Mouse (Mus musculus): Measurements from ENCODE around the gene Ccdc39. TPM values are rescaled to one million over a fixed set of nuclear protein-coding genes. Genes with fewer than 3 reads are reported as not detected.

The Ccdc39 gene
- total and polyA plus RNA-seq, 3 experiments: 0.96 to 6.1 TPM; not detected in 1

DNA sequence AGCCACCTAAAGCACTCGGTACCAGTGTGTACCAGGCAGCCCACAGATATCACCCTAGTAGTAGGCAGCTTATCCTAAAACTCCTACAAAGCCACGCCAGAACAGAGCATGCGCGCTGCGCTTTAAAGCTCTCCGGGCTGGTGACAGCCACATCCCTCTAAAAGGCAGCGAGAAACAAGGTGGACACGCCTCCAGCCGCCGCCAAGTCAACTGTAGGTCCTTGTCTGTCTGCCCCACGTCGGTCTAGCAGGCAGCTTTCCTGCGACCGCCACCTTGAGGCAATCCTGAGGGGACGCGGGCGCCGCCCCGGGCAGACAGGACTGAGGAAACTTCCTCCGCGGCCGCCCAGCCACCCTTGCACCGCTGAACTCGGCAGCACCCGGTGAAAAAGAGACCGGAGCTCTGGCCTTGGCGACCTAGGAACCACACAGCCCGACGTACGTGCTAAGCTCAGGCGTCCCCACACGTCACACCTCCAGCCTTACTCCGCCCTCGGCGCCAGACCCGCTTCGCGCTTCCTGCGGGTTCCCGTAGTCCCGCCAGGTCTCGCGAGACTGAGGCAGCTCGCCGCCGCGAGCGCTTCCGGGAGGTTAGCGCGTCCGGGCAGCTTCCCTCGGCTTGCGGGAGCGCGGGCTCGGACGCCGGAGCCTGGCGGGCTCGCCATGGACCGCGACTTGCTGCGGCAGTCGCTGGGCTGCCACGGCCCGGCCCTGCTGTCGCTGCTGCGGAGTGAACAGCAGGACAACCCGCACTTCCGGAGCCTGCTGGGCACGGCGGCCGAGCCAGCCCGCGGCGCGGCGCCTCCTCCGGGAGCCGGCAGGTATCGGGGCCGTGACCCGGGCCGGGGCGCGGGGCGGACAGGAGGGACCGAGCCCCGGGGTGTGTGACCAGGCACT, 44.2 kb downstream of the Ccdc39 start, which contains the start of gene Ttc14:
Ttc14 (plus strand) TSS at position 216 of the 896 bp plus-strand sequence.
- TF ChIP-seq MAZ (IDR thresholded peaks at IDR 0.05; ENCODE audit: low read depth, low read length) (no peak), MXI1 (IDR thresholded peaks at IDR 0.05; ENCODE audit: low read depth, low read length) (0 out of 2 replicates have a peak, but pooled peaks have one; percentile 67), UBTF (IDR thresholded peaks at IDR 0.05; ENCODE audit: borderline replicate concordance, insufficient read depth, low read depth, low read length) (peak; percentile 34; the same call in 1 of the 2 replicates), ETS1 (IDR thresholded peaks at IDR 0.05; ENCODE audit: low read depth, low read length) (peak; percentile 49), CHD2 (IDR thresholded peaks at IDR 0.05; ENCODE audit: low read length) (peak; percentile 98), POLR2A (IDR thresholded peaks at IDR 0.05; ENCODE audit: control insufficient read depth in 1 of 2, insufficient read depth in 1 of 2, low read depth in 1 of 2, low read length in 2 of 2, poor library complexity in 1 of 2) (peak; percentile 81 to 94), POLR2AphosphoS2 (IDR thresholded peaks at IDR 0.05; ENCODE audit: low read length) (peak; percentile 67; the same call in 1 of the 2 replicates), GATA1 (IDR thresholded peaks at IDR 0.05; ENCODE audit: low read depth, low read length) (0 out of 2 replicates have a peak, but pooled peaks have one; percentile 23), BHLHE40 (IDR thresholded peaks at IDR 0.05; ENCODE audit: borderline replicate concordance, low read depth, low read length) (no peak), ZNF384 (IDR thresholded peaks at IDR 0.05; ENCODE audit: low read depth, low read length) (no peak), ZKSCAN1 (IDR thresholded peaks at IDR 0.05; ENCODE audit: low read depth, low read length) (0 out of 2 replicates have a peak, but pooled peaks have one; percentile 9), NELFE (IDR thresholded peaks at IDR 0.05; ENCODE audit: low read depth, low read length) (peak; percentile 88), SIN3A (IDR thresholded peaks at IDR 0.05; ENCODE audit: low read length) (peak; percentile 72), TBP (IDR thresholded peaks at IDR 0.05; ENCODE audit: low read depth, low read length) (peak; percentile 56), ZMIZ1 (IDR thresholded peaks at IDR 0.05; ENCODE audit: low read depth, low read length) (peak; percentile 75), CTCF (IDR thresholded peaks at IDR 0.05 in 2 of 3, conservative IDR thresholded peaks at IDR 0.05 in 1 of 3; ENCODE audit: control insufficient read depth in 1 of 3, insufficient read depth in 1 of 3, low read depth in 2 of 3, low read length in 3 of 3, poor library complexity in 1 of 3, severe bottlenecking in 1 of 3) (no peak), MAX (IDR thresholded peaks at IDR 0.05; ENCODE audit: low read length) (peak; percentile 71), NRF1 (IDR thresholded peaks at IDR 0.05; ENCODE audit: insufficient read depth, low read depth, low read length, poor library complexity, severe bottlenecking) (peak; percentile 78), EP300 (IDR thresholded peaks at IDR 0.05; ENCODE audit: low read depth in 1 of 2, low read length in 2 of 2) (peak; percentile 18 to 30; a peak in 1 of 4 replicates), CHD1 (IDR thresholded peaks at IDR 0.05; ENCODE audit: low read depth, low read length) (no peak), MEF2A (IDR thresholded peaks at IDR 0.05; ENCODE audit: extremely low read depth, insufficient replicate concordance, low read depth, low read length, poor library complexity, severe bottlenecking) (peak; percentile 39; the same call in 1 of the 2 replicates), USF1 (IDR thresholded peaks at IDR 0.05; ENCODE audit: low read depth, low read length) (peak; percentile 18; the same call in 1 of the 2 replicates), ELF1 (IDR thresholded peaks at IDR 0.05; ENCODE audit: low read depth, low read length) (peak; percentile 98), HCFC1 (IDR thresholded peaks at IDR 0.05; ENCODE audit: low read depth, low read length) (peak; percentile 94), SMC3 (IDR thresholded peaks at IDR 0.05; ENCODE audit: low read depth, low read length) (no peak), TCF12 (IDR thresholded peaks at IDR 0.05; ENCODE audit: low read depth, low read length) (peak; percentile 50)
- peak within 1 kb of the TSS; percentile 84 for H3K27ac ChIP-seq (ENCODE audit: control insufficient read depth, low read depth, low read length)

More for the DNA sequence above, 44.2 kb downstream of the Ccdc39 start, which contains the start of gene Ttc14:
- Histone ChIP-seq H3K36me3 (ENCODE audit: control insufficient read depth in 1 of 2, insufficient read depth in 2 of 2, low read length in 2 of 2) (peaks cover 13 to 18% of the 10 kb centered on the region in 2 experiments), H3K27me3 (ENCODE audit: control insufficient read depth in 1 of 2, insufficient read depth in 2 of 2, low read length in 2 of 2) (peaks cover 0 to 5% of the 10 kb centered on the region in 2 experiments; a peak in 2 of 4 replicates), H3K79me2 (ENCODE audit: control insufficient read depth, insufficient read depth, low read length, poor library complexity) (peaks cover 17% of the 10 kb centered on the region), H3K9me3 (replicated peaks; ENCODE audit: insufficient read depth, low read length) (no peaks in the 10 kb centered on the region), H3K9ac (ENCODE audit: control insufficient read depth, low read depth, low read length, poor library complexity, severe bottlenecking) (peak within 1 kb of the TSS; percentile 78), H3K4me3 (ENCODE audit: control insufficient read depth in 1 of 2, insufficient read depth in 1 of 2, low read depth in 2 of 2, low read length in 2 of 2) (peak within 1 kb of the TSS; percentile 89 to 97), H3K4me1 (ENCODE audit: control insufficient read depth in 1 of 2, insufficient read depth in 2 of 2, low read length in 2 of 2) (peaks cover 2 to 8% of the 10 kb centered on the region in 2 experiments; a peak in 3 of 4 replicates)
- peak; percentile 99 for DNase-seq (ENCODE audit: low read depth, low spot score)

Data from MEL (cell line).